8 mouse cellular contexts compared by ENCODE assay signal in the genomic region with DNA sequence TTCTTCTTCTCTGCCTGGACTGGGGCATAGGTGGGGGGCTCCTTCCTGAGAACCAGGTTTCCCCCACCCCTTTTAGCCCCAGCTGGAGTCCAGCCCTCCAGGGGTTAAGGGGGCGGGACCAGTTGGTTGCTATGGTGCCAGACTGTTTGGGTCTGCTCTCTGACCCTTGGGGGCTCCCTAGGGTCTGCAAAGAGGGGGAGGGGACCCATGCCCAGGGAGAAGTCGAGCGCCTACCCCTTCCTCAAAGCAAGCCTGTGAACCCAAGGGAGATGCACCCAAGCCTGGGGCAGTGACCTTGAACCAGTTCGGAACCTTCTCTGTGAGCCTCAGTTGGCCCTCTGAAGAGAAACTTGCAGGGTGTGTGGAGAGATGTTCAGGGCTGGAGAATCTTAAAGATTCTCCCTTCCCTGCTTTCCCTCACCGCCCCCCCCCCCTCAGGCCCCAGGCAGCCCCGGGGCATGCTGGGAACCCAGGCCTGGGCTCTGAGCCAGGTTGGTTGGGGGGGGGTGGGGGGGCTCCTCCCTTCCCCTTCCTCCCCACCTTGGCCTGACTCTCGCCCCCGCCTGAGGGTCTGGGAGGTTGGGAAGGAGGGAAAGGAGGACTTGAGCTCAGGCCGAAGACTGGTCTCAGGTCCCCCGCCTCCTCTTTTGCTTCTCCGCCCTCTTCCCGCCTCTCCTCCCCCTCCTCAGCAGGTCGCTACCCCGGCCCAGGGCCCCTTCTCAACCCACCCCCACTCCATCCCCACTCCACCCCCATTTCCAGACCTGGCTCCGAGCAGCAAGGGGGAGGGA. TPM values are rescaled to one million over a fixed set of nuclear protein-coding genes. Genes with fewer than 3 reads are reported as not detected.
A peak's percentile ranks its signal among the peaks of the same experiment; 100 is the strongest.
DNase-seq lines count a peak whose midpoint lies in the region; ATAC-seq and TF ChIP-seq lines count a peak whose summit lies in the region.

No protein-coding gene starts in this region.

- peak overlapping the region; percentile 91 for H3K27ac ChIP-seq in intestine, postnatal 0 days (ENCODE audit: low read depth, low read length)
- peak overlapping the region; percentile 75 for H3K27ac ChIP-seq in liver, embryonic 12.5 days
- peak overlapping the region; percentile 98 for H3K27ac ChIP-seq in neural tube, embryonic 14.5 days (ENCODE audit: low read depth, low read length)

- DNase-seq in 3134 (ENCODE audit: extremely low read depth, insufficient read length, low spot score) (peak; percentile 79), Patski (ENCODE audit: low read depth, low spot score) (no peak)
- peak; percentile 93 for DNase-seq in embryo, embryonic 10.5 days (ENCODE audit: low spot score)
- DNase-seq in heart, adult 11 months = peak; percentile 98
- no peak for DNase-seq in T-cell, adult 2 months (ENCODE audit: low spot score)

- H3K27me3 ChIP-seq in Patski = no peaks in the 10 kb centered on the region
- H3K27me3 ChIP-seq in intestine, postnatal 0 days (replicated peaks; ENCODE audit: control insufficient read depth, insufficient read depth, low read length) = no peaks in the 10 kb centered on the region
- peaks cover 48% of the 10 kb centered on the region for H3K27me3 ChIP-seq in liver, embryonic 12.5 days (replicated peaks)
- no peaks in the 10 kb centered on the region for H3K27me3 ChIP-seq in neural tube, embryonic 14.5 days (ENCODE audit: control insufficient read depth, insufficient read depth, low read length)

- H3K36me3 ChIP-seq in intestine, postnatal 0 days (ENCODE audit: control insufficient read depth, insufficient read depth) = no peaks in the 10 kb centered on the region
- peaks cover 5% of the 10 kb centered on the region; the same call in 1 of the 2 replicates for H3K36me3 ChIP-seq in liver, embryonic 12.5 days
- peaks cover 6% of the 10 kb centered on the region; the same call in 1 of the 2 replicates for H3K36me3 ChIP-seq in neural tube, embryonic 14.5 days (ENCODE audit: control insufficient read depth, insufficient read depth, low read length)

- in situ Hi-C loops in Patski (cut with MboI; ENCODE audit: low pct_unique_long_range_greater_than_20kb) = no loop called here

- no peaks in the 10 kb centered on the region for H3K4me1 ChIP-seq in intestine, postnatal 0 days (replicated peaks; ENCODE audit: control insufficient read depth, insufficient read depth, low read length)
- H3K4me1 ChIP-seq in liver, embryonic 12.5 days = peaks cover 6% of the 10 kb centered on the region; the same call in 1 of the 2 replicates
- H3K4me1 ChIP-seq in neural tube, embryonic 14.5 days (ENCODE audit: control insufficient read depth, insufficient read depth, low read length) = peaks cover 31% of the 10 kb centered on the region

- TF ChIP-seq CTCF in Patski (IDR thresholded peaks at IDR 0.05) = no peak
- no peak for TF ChIP-seq CTCF in intestine, postnatal 0 days (IDR thresholded peaks at IDR 0.05; ENCODE audit: low read depth)

- CTCF ChIA-PET in Patski (lab: Charles Lee) = interaction anchor here (0.9 to 1.2 kb wide), 4 partner anchors 10 to 62 kb away, joined by 3 to 5 read pairs (median 3); no protein-coding TSS in a partner anchor

- peak overlapping the region; percentile 79 for H3K4me3 ChIP-seq in intestine, postnatal 0 days (ENCODE audit: low read depth, low read length)
- peak overlapping the region; percentile 58 for H3K4me3 ChIP-seq in liver, embryonic 12.5 days
- peak overlapping the region; percentile 81 for H3K4me3 ChIP-seq in neural tube, embryonic 14.5 days (ENCODE audit: low read depth, low read length)

- peak overlapping the region; percentile 65 for H3K9ac ChIP-seq in intestine, postnatal 0 days (ENCODE audit: low read depth, low read length)
- H3K9ac ChIP-seq in liver, embryonic 12.5 days = peak overlapping the region; percentile 46; the same call in 1 of the 2 replicates
- H3K9ac ChIP-seq in neural tube, embryonic 14.5 days (replicated peaks; ENCODE audit: low read depth, low read length) = peak overlapping the region; percentile 99

- POLR2A ChIA-PET in Patski (lab: Charles Lee) = interaction anchor here (4.0 kb wide), 1 partner anchor 10 kb away, joined by 32 read pairs; no protein-coding TSS in a partner anchor

- ATAC-seq in Patski = peak; percentile 25
- ATAC-seq in intestine, postnatal 0 days = peak; percentile 25; the same call in 1 of the 2 replicates
- 0 out of 2 replicates have a peak, but pooled peaks have one; percentile 5 for ATAC-seq in liver, embryonic 12.5 days
- peak; percentile 44 for ATAC-seq in neural tube, embryonic 14.5 days (ENCODE audit: low read depth)

- H3K9me3 ChIP-seq in intestine, postnatal 0 days (ENCODE audit: control insufficient read depth) = no peaks in the 10 kb centered on the region
- H3K9me3 ChIP-seq in liver, embryonic 12.5 days (replicated peaks) = no peaks in the 10 kb centered on the region
- H3K9me3 ChIP-seq in neural tube, embryonic 14.5 days (ENCODE audit: control insufficient read depth, low read length) = no peaks in the 10 kb centered on the region

- 3% methylated on average over 11 of the region's 15 CpGs for WGBS in intestine, postnatal 0 days
- 6% methylated on average over 9 of the region's 15 CpGs for WGBS in liver, embryonic 12.5 days (ENCODE audit: insufficient replicate concordance)
- under 1% methylated on average over 9 of the region's 15 CpGs for WGBS in neural tube, embryonic 14.5 days

- H3K4me2 ChIP-seq in intestine, postnatal 0 days (replicated peaks; ENCODE audit: low read depth) = peak overlapping the region; percentile 90
- peak overlapping the region; percentile 76 for H3K4me2 ChIP-seq in liver, embryonic 12.5 days
- peak overlapping the region; percentile 97 for H3K4me2 ChIP-seq in neural tube, embryonic 14.5 days (ENCODE audit: low read depth, low read length)

RNA-seq across cellular contexts. Expression of a gene that starts 1.4 kb away (rescaled TPM):
- polyA plus RNA-seq in Patski (2021) = 34.8 TPM
- 4.3 and 5.0 TPM in 2 replicates for polyA plus RNA-seq in intestine, postnatal 0 days (2015; fragmentation: Nextera tagmentation; extraction: Ambion mirVana)
- polyA plus RNA-seq in liver, embryonic 12.5 days (2016; fragmentation: Nextera tagmentation; extraction: Ambion mirVana) = 5.6 and 6.4 TPM in 2 replicates
- 21.4 and 29.1 TPM in 2 replicates for polyA plus RNA-seq in neural tube, embryonic 14.5 days (2014; fragmentation: Nextera tagmentation; extraction: Ambion mirVana)

RNA-seq across cellular contexts. Expression of a gene that starts 26.6 kb away (rescaled TPM):
- 0.27 TPM for polyA plus RNA-seq in Patski (2021)
- polyA plus RNA-seq in intestine, postnatal 0 days (2015; fragmentation: Nextera tagmentation; extraction: Ambion mirVana) = 0.65 and 0.66 TPM in 2 replicates
- 0.13 and 0.14 TPM in 2 replicates for polyA plus RNA-seq in liver, embryonic 12.5 days (2016; fragmentation: Nextera tagmentation; extraction: Ambion mirVana)
- 0.93 and 1.7 TPM in 2 replicates for polyA plus RNA-seq in neural tube, embryonic 14.5 days (2014; fragmentation: Nextera tagmentation; extraction: Ambion mirVana)

RNA-seq across cellular contexts. Expression of a gene that starts 55.4 kb away (rescaled TPM):
- 0.22 TPM for polyA plus RNA-seq in Patski (2021)
- polyA plus RNA-seq in intestine, postnatal 0 days (2015; fragmentation: Nextera tagmentation; extraction: Ambion mirVana) = 0.26 and 0.37 TPM in 2 replicates
- 0.61 and 0.92 TPM in 2 replicates for polyA plus RNA-seq in liver, embryonic 12.5 days (2016; fragmentation: Nextera tagmentation; extraction: Ambion mirVana)
- 0.15 and 0.21 TPM in 2 replicates for polyA plus RNA-seq in neural tube, embryonic 14.5 days (2014; fragmentation: Nextera tagmentation; extraction: Ambion mirVana)

RNA-seq across cellular contexts. Expression of a gene that starts 59.2 kb away (rescaled TPM):
- 0.45 TPM for polyA plus RNA-seq in Patski (2021)
- 0.17 TPM in 1 of 2 replicates, not detected in the other for polyA plus RNA-seq in intestine, postnatal 0 days (2015; fragmentation: Nextera tagmentation; extraction: Ambion mirVana)
- polyA plus RNA-seq in liver, embryonic 12.5 days (2016; fragmentation: Nextera tagmentation; extraction: Ambion mirVana) = 0.25 and 0.32 TPM in 2 replicates
- not detected in 2 replicates for polyA plus RNA-seq in neural tube, embryonic 14.5 days (2014; fragmentation: Nextera tagmentation; extraction: Ambion mirVana)

RNA-seq across cellular contexts. Expression of a gene that starts 59.3 kb away (rescaled TPM):
- polyA plus RNA-seq in Patski (2021) = not detected
- polyA plus RNA-seq in intestine, postnatal 0 days (2015; fragmentation: Nextera tagmentation; extraction: Ambion mirVana) = not detected in 2 replicates
- polyA plus RNA-seq in liver, embryonic 12.5 days (2016; fragmentation: Nextera tagmentation; extraction: Ambion mirVana) = not detected in 2 replicates
- polyA plus RNA-seq in neural tube, embryonic 14.5 days (2014; fragmentation: Nextera tagmentation; extraction: Ambion mirVana) = not detected in 2 replicates

Comparison
In these comparisons a context has a peak if more than half of its experiments do, and no peak if none do; other contexts are left out.
1. DNase-seq: peak in 3134 (single experiment), embryo, embryonic 10.5 days (single experiment) and heart, adult 11 months (single experiment); none in Patski (single experiment) and T-cell, adult 2 months (single experiment).
2. H3K9ac ChIP-seq: peak in every context shown above with its lines; median percentile 99 in neural tube, embryonic 14.5 days; 65 in intestine, postnatal 0 days; 46 in liver, embryonic 12.5 days.
3. Peak in every context shown above with its lines, with median percentiles within 50 percentile points of each other: ATAC-seq, H3K27ac ChIP-seq, H3K4me2 ChIP-seq and H3K4me3 ChIP-seq.